Mouse (Mus musculus): ENCODE results near the gene Pglyrp2.

The Pglyrp2 gene

GRCm38 (mm10) chr17:32424034-32424433 is at the start of gene Pglyrp2:
Pglyrp2 (minus strand) TSS chr17:32424167.
- in situ Hi-C loops (cut with MboI; ENCODE audit: unreplicated experiment in 2 of 2) = no loop called here

- in situ Hi-C loops (cut with MboI; ENCODE audit: unreplicated experiment in 2 of 2) = no loop called here
Observed at GRCm38 (mm10) chr17:32472176-32472575, 48.2 kb upstream of the Pglyrp2 start.

DNA sequence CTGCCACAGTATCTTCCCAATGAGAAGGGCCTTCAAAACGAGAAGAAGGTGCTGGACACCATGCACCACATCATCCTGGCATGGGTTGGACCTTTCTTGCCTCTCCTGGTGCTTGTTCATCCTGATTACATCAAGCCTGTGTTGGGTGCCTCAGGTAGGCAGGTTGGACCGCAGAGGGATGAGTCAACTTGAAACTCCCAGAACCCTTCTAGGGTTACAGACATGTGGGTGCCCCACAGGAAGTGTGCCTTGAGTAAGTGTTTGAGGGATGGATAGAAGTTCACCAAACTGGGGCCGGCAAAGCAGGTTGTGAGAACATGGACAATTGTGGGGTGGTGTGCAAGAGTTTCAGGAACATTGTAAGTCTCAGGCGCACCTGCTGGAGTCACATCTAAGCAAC is 46.8 kb upstream of the Pglyrp2 start:
- in situ Hi-C loops (cut with MboI; ENCODE audit: unreplicated experiment in 2 of 2) = no loop called here

DNA sequence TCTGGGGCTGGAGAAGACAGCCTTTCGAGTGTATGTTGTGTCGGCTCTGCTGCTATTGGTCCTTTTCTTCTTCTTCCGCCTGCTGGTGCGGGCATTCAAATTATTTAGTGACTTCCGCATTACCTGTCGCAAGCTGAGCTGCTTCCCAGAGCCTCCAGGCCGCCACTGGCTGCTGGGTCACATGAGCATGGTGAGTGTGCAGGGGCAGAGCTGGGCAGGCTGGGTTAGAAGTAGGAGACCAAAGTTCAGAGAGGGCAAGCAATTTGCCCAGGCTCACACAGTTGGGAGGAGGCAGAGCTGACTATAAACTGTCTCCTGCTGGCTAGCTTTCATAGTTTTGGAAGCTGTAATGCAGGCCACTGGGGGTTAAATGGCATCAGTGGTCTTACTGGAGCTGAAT is 44.5 kb upstream of the Pglyrp2 start:
- in situ Hi-C loops (cut with MboI; ENCODE audit: unreplicated experiment in 2 of 2) = no loop called here

- in situ Hi-C loops (cut with MboI; ENCODE audit: unreplicated experiment in 2 of 2) = no loop called here
Observed at GRCm38 (mm10) chr17:32454997-32455396, 31.0 kb upstream of the Pglyrp2 start.

- in situ Hi-C loops (cut with MboI; ENCODE audit: unreplicated experiment in 2 of 2) = no loop called here
Observed at GRCm38 (mm10) chr17:32454188-32454587, 30.2 kb upstream of the Pglyrp2 start.

GRCm38 (mm10) chr17:32452482-32452881 is 28.5 kb upstream of the Pglyrp2 start, which contains the start of gene Cyp4f39:
Cyp4f39 (plus strand) TSS chr17:32452723.
- in situ Hi-C loops (cut with MboI; ENCODE audit: unreplicated experiment in 2 of 2) = no loop called here

- in situ Hi-C loops (cut with MboI; ENCODE audit: unreplicated experiment in 2 of 2) = no loop called here
Observed at GRCm38 (mm10) chr17:32450844-32451537, 27.0 kb upstream of the Pglyrp2 start.

DNA sequence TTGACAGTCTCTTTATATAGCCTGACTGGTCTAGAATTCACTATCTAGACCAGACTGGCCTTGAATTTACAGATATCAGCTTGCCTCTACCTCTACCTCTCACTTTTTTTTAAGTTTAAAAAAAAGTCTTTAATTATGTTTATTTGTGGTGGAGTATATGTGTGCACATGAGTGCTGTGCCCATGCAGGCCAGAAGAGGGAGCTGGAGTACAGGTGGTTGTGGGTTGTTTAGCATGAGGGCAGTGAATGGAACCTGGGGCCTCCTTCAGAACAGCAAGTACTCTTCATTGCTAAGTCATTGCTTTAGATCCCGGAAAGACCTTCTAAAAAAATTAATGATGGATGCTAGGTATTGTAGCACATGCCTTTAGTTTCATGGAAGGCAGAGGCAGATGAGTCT is 25.1 kb upstream of the Pglyrp2 start:
- in situ Hi-C loops (cut with MboI; ENCODE audit: unreplicated experiment in 2 of 2) = no loop called here

- in situ Hi-C loops (cut with MboI; ENCODE audit: unreplicated experiment in 2 of 2) = no loop called here
Observed at GRCm38 (mm10) chr17:32447195-32447594, 23.2 kb upstream of the Pglyrp2 start.

GRCm38 (mm10) chr17:32445016-32445415 is 21.0 kb upstream of the Pglyrp2 start:
- in situ Hi-C loops (cut with MboI; ENCODE audit: unreplicated experiment in 2 of 2) = no loop called here

GRCm38 (mm10) chr17:32443245-32443644 is 19.3 kb upstream of the Pglyrp2 start:
- in situ Hi-C loops (cut with MboI; ENCODE audit: unreplicated experiment in 2 of 2) = no loop called here

- in situ Hi-C loops (cut with MboI; ENCODE audit: unreplicated experiment in 2 of 2) = loop anchor here in 1 of 2 experiments (10.0 kb wide), 1 partner anchor 52 kb away; the partner anchor contains the start of gene Wiz
Observed at GRCm38 (mm10) chr17:32437106-32437505, 13.1 kb upstream of the Pglyrp2 start.

DNA sequence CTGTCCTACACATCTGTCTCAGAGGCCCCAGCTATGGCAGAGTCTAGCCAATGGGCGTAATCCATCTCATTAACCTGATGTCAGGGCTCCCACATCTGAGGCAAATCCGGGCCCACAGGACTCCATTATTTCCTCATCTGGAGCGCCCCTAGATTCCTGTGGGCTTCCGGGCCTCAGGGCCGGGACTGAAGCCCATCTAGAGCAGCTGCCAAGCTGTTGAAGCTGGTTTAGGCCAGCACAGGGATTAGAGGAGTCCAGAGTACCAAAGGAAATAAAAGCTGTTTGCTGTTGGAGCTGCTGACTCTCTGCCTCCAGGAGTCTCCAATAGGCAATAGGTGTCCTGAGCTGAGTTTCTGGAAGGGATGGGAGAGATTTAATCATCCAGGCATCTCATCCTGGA is 11.2 kb upstream of the Pglyrp2 start:
- in situ Hi-C loops (cut with MboI; ENCODE audit: unreplicated experiment in 2 of 2) = loop anchor here in 1 of 2 experiments (10.0 kb wide), 1 partner anchor 50 kb away; the partner anchor contains the start of gene Wiz

- in situ Hi-C loops (cut with MboI; ENCODE audit: unreplicated experiment in 2 of 2) = loop anchor here (5.0 to 10.0 kb wide), 3 partner anchors 50 to 92 kb away; partner anchors contain the start of genes Akap8l (in 1 of the 2) and Wiz (in 1 of the 2)
Observed at GRCm38 (mm10) chr17:32434324-32434723, 10.4 kb upstream of the Pglyrp2 start.

- in situ Hi-C loops (cut with MboI; ENCODE audit: unreplicated experiment in 2 of 2) = loop anchor here (5.0 to 10.0 kb wide), 3 partner anchors 47 to 90 kb away; partner anchors contain the start of genes Akap8l (in 1 of the 2) and Wiz (in 1 of the 2)
Observed at GRCm38 (mm10) chr17:32431972-32432371, 8.0 kb upstream of the Pglyrp2 start.

DNA sequence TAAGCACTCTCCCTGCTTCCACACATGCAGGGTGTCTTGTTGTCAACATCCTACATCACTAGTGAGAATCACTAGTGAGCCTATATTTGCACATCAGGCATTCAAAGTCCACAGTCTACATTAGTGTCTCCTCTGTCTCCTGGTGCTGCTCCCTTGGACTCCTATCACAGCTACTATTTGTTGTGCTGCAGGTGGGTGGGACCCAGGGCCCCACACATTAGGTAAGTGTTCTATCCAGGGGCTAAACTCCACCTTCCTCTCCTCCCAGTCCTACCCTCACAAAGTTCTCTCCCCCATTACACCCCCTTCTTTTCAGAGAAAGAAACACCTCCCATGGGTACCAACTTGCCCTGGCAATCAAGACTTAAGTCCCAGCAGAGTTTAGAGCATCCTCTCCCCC is 2.6 kb upstream of the Pglyrp2 start:
- in situ Hi-C loops (cut with MboI; ENCODE audit: unreplicated experiment in 2 of 2) = loop anchor here in 1 of 2 experiments (5.0 kb wide), 1 partner anchor 34 kb away; no protein-coding TSS in a partner anchor

GRCm38 (mm10) chr17:32420781-32421180 is 3.2 kb downstream of the Pglyrp2 start:
- in situ Hi-C loops (cut with MboI; ENCODE audit: unreplicated experiment in 2 of 2) = no loop called here

DNA sequence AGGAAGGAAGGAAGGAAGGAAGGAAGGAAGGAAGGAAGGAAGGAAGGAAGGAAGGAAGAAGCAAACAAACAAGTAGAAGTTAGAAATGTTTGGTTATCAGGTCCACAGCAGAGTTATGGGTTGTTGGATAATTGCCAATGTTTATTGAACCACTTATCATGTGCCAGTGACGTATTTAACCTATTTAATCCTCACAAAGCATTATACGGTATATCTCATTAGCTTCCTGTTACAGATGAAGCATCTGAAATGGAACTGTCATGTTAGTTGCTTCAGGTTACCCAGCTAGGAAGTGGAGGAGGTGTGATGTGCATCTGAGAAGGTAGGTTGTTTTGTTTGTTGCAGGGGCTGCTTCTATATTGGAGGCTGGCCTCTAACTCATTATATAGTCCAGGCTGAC is 4.0 kb downstream of the Pglyrp2 start:
- in situ Hi-C loops (cut with MboI; ENCODE audit: unreplicated experiment in 2 of 2) = no loop called here

DNA sequence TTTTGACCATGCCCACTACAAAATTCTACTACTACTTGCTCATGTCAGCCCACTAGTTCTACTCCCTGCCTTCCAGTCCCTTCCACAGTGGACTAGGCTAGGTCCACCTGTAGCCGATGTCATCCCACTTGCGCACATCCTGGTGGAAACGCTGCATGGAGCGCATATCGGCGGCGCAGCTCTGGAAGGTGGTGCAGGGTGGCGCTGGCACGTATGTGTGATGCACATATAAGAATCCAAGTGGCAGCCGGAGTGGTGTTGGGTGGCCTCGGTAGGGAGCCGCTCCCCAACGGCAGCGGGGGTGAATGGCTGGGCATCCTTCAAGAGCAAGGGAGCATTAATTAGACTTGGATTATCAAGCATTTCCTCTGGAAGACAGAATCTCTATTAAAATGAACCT is 7.2 kb downstream of the Pglyrp2 start:
- in situ Hi-C loops (cut with MboI; ENCODE audit: unreplicated experiment in 2 of 2) = no loop called here

GRCm38 (mm10) chr17:32415417-32416020 is 8.4 kb downstream of the Pglyrp2 start:
- in situ Hi-C loops (cut with MboI; ENCODE audit: unreplicated experiment in 2 of 2) = no loop called here

DNA sequence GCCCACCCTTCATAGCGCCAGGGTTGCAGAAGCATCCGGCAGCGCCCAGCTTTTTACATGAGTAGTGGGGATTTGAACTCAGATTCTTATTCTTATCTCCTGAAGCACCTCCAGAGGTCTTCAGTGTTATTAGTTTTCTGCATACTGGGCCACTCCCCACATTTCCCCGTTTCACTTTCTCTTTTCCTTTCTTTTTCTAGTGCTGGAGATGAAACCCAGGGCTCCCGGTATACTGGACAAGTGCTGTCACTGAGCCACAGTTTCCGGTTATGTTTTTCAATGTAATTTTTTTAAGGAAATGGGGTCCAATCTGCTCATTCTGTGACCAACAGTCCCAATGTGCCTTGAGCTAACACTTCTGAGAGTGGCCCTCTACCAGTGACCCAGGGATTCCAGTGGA is 12.1 kb downstream of the Pglyrp2 start:
- in situ Hi-C loops (cut with MboI; ENCODE audit: unreplicated experiment in 2 of 2) = no loop called here

Data from v-Abl transformed pro-B cells (cell line).